Mouse (Mus musculus) B cell, adult (primary cell): ENCODE data around the gene B230219D22Rik. TPM values are rescaled to one million over a fixed set of nuclear protein-coding genes. Genes with fewer than 3 reads are reported as not detected.

ENCODE experiments used
- total RNA-seq: library from RNA; stranded (reverse); gene quantifications from 4 replicates; pipeline ENCODE4 v1.2.4, GENCODE M21; 2023; ENCODE audit not compliant: inconsistent age

B230219D22Rik gene
- total RNA-seq, result 20.4 to 23.3 TPM (median 21.8 TPM) in 4 replicates

DNA sequence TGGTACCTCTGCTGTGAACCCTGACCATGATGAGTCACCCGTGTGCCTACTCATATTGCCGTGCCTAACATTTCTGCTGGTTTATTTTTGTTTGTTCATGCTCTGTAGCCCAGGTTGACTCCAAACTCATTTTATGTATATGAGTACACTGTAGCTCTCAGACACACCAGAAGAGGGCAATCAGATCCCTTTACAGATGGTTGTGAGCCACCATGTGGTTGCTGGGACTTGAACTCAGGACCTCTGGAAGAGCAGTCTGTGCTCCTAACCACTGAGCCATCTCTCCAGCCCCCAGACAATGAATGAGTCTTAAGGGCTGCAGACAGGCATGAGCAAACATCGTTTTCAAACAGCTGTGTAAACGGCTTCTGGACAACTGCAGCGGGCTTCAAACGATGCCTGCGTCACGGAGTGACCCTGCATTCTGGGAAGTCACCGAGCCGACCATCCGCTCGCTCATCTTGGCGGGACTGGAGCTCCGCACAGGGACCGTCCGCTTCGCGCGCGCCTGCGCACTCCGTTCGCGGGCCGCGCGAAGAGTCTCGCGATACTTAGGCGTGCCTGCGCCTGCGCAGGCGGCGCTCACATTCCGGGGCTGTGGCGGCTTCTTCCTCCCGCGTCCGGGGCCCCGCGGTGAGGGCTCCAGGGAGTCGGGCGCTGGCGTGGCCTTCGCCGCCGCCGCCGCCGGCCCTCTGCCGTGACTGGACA, at the start of gene B230219D22Rik:
TSS of gene B230219D22Rik (plus strand) at position 590 of the 708 bp plus-strand sequence.

DNA sequence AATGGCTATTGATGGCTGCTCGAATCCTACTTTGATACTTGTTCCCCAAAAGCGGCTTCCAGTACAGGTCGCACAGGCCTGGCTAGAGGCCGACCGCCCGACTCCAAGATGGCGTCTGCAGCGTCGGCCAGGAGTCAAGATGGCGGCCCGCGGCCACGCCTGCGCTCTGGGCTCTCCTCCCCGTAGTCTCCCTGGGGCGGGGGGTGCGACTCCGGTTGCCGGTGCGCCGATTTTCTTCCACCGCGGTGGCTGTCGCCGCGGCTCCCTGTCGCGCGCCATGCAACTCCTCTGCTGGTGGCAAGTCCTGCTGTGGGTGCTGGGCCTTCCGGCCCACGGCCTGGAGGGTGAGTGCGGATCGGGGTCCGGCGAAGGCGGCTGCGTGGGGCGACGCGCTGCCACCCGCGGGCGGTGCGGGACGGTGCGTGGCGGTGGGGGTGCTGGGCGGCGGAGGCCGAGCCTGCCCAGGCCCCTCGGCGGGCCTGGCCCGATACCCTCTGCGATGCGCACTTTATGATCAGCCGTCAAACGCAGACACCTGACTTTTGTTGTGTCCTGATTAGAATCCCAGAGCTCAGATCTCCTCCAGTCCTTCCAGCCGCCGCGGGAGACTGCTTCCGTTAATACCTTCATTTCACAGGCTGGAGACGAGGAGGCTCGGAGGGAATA, 21.7 kb downstream of the B230219D22Rik start, which contains the start of gene Txndc15:
TSS of gene Txndc15 (plus strand) at position 150 of the 666 bp plus-strand sequence.

DNA sequence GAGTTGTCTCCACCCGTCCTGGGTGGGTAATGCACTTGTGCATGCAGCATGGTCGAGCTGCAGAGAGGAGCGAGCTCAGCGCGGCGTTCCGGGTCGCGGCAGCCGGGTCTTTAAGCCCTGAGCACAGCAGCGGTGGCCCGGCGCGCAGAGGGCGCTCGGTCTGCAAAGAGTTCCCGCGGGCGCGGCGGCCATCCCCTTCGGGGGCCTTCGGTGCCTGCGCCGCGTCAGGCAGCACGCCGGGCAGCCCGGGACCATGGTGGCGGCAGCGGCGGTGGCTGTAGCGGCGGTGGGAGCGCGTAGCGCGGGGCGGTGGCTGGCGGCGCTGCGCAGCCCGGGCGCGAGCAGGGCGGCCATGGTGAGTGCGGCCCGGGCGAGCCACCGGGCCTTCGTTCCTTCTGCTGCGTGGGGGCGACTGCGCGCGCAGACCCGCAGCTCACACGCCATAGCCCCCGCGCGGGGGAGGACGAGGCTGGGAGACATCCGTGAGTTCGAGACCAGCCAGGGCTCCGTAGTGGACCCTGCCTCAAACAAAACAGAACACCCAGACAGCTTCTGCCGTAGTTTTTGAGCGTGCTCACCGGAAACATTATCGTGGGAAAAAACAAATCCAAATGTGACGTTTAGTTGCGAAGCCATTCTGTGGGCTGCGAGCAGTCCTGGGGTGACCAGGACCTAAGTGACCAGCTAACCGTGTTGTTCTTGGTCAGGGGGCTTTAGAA, 34.4 kb downstream of the B230219D22Rik start, which contains the start of gene Pcbd2:
TSS of gene Pcbd2 (plus strand) at position 249 of the 719 bp plus-strand sequence.

Other genes starting within 250 kb of the B230219D22Rik start
- 461 to 500 TPM (median 466 TPM) in 4 replicates for gene Grk6, start 248.1 kb upstream of the B230219D22Rik start, total RNA-seq
- 32.8 to 35.9 TPM (median 35.6 TPM) in 4 replicates for gene Prr7, start 228.9 kb upstream of the B230219D22Rik start, total RNA-seq
- 0.29 to 0.61 TPM (median 0.48 TPM) in 3 of 4 replicates, not detected in the other for gene Dbn1, start 205.0 kb upstream of the B230219D22Rik start, total RNA-seq
- gene Pdlim7, start 179.4 kb upstream of the B230219D22Rik start, total RNA-seq, result 23.1 to 32.2 TPM (median 27.2 TPM) in 4 replicates
- gene Dok3, start 163.8 kb upstream of the B230219D22Rik start, total RNA-seq, result 312 to 332 TPM (median 327 TPM) in 4 replicates
- 135 to 156 TPM (median 143 TPM) in 4 replicates for gene Ddx41, start 156.5 kb upstream of the B230219D22Rik start, total RNA-seq
- 144 to 171 TPM (median 151 TPM) in 4 replicates for gene Fam193b, start 122.0 kb upstream of the B230219D22Rik start, total RNA-seq
- 83.2 to 101 TPM (median 86.8 TPM) in 4 replicates for gene Tmed9, start 119.4 kb upstream of the B230219D22Rik start, total RNA-seq
- 22.5 to 24.4 TPM (median 23.2 TPM) in 4 replicates for gene B4galt7, start 93.2 kb upstream of the B230219D22Rik start, total RNA-seq
- 17.3 to 18.7 TPM (median 17.5 TPM) in 4 replicates for gene Caml, start 70.1 kb upstream of the B230219D22Rik start, total RNA-seq
- gene Ddx46, start 58.1 kb upstream of the B230219D22Rik start, total RNA-seq, result 100 to 113 TPM (median 107 TPM) in 4 replicates
- gene Txndc15, start 21.5 kb downstream of the B230219D22Rik start, total RNA-seq, result 12.4 to 14.4 TPM (median 13.3 TPM) in 4 replicates
- gene Pcbd2, start 34.2 kb downstream of the B230219D22Rik start, total RNA-seq, result 27.7 to 36.6 TPM (median 31.0 TPM) in 4 replicates
- not detected in 4 replicates for gene Catsper3, start 91.4 kb downstream of the B230219D22Rik start, total RNA-seq
- gene Pitx1, start 143.1 kb downstream of the B230219D22Rik start, total RNA-seq, result not detected in 4 replicates